Mouse (Mus musculus) yolk sac, embryonic 10.5 days (tissue): ENCODE measurements at regions not wholly inside any gene's neighbourhood (a gene's known extent, or its start where the extent isn't known, plus 50 kb on each side); places are given as distances from the start of the nearest gene placed in this dataset.

Experiments
- DNase-seq: peaks from one replicate; pipeline ENCODE4 v3.0.0-alpha.2; 2017; ENCODE audit warnings: low spot score

DNA sequence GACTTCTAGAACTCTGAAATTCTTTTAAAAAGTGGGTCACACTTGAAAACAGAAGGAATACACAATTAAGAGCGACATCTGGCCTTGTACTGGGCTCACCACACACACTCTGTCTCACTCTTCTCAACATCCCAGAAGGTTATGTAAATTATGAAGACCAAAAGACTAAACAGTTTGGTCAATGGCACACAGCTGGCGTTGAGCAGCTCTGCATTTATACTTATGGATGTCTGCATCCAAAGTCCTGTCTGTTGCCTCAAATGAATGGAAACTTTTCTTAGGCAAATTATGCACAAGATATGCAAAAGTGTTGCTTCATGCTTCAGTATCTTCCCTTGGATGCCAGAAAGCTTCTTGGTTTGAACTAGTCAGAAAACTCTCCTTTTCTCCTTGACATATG is 323.5 kb downstream of the Ppp3ca start:
- no peak for DNase-seq

DNA sequence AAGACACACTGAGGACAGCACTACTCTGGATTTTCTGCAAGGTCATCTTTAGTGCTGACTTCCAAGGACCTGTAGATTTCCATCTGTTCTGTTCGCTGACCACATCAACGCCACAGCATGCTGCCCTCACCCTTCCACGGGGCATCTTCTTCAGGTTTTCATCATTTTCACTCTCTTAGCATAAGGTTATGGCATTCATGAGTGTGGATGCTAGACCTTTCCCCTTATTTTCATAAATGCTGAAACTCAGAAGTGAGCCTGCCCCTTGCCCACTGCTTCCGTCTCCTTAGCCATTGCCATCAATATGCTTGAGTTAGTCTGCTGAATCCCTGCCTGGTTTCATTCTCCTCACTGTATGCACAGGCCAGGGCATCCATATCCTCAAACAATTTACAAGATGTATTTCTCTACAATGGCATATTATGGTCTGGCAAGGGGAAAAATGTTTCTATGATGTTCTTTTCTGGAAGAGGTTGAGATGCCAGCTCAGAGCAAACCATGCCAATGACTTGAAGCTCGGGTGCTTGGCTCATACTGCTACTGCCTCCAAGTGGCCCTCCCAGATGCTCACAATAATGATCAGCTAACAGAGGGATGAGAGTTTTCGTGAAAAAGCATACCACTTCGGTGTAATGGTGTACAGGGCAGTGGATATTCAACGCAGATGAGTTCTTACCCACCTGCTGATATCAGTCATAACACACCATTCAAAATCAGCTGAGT is 324.6 kb downstream of the Ppp3ca start:
- DNase-seq, result no peak

DNA sequence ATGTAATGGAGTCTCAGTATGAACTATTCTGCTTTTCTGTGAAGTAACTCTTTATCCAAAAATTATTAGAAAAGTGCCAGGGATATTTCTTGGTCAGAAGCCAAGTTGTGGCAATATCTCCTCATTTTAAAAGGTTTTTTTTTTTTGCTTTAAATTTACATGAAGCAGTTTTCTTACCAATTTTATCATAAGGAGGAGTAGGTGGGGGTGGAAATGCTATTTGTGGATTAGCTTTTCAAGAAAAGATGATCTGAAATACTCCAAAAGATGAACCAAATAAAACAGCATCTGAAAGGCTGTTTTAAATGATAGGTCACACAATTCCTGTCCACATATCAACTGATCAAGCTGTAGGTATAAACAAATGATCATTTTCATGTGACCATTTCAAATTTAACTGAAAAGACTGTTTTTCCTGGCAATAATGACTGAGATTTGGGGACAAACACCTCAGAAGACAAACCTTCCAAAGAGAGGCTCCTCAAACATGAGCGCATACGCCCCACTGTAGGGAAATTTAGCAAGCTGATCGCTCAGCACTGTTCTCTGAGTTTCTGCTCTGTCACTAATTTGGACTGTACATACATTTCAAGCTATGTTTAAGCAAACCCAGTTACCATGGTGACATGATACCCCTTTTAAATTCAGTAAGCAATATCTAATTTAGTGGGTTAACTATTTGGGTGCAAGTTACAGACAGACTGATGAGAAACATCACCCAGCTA is 325.8 kb downstream of the Ppp3ca start:
- no peak for DNase-seq

- no peak for DNase-seq
These were observed 326.5 kb downstream of the Ppp3ca start for GRCm38 (mm10) chr3:136996381-136996895.

- no peak for DNase-seq
These were observed 329.3 kb upstream of the Emcn start for GRCm38 (mm10) chr3:137011551-137011950.

DNA sequence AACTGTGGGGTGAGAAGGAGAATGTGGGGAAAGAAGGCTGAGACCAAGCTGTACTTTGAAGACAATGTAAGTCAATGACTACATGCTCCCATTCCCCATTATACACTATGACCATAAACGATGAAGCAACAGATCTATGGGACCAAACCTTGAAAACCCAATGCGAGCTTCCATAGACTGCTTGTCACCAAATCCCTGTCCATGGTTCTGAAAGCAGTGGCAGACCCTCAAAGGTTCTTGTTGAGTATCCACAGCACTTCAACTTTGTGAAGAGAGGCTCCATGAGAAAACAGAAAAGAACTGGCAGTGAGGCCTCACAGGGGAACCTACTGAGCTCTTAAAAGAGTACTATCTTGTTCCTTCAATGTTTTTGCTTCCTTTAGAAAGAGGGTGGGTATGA is 326.2 kb upstream of the Emcn start:
- peak; percentile 5 for DNase-seq

GRCm38 (mm10) chr3:137015199-137015598 is 325.7 kb upstream of the Emcn start:
- no peak for DNase-seq

DNA sequence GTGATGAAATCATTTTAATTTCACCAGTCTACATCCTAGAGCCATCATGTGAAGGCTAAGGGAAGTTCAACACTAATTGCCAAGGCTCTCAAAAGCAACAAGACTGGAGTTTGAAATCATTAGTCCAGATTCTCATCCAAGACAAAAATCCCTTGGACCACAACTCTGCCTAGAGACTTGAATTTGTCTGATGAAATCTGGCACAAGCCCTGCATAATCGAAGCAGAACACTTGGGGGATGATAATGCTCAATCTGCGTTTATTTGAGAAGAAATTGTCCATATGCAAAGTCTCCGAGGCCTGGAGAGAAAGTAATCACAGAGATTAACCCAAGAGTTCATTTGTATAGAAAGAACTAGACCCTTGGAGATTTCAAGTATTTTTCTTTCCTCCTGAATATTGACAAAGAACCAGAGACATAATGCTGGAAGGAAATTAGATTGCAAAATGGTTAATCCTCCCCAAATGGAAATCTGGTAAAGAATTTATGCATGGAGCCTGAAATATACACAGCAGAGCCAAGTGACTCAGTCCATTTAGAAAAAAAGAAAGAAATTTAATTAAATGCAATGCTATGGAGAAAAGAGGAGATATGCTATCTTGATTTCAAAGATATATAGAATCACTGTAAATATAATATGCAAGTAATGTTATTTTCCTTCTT is 320.8 kb upstream of the Emcn start:
- no peak for DNase-seq

DNA sequence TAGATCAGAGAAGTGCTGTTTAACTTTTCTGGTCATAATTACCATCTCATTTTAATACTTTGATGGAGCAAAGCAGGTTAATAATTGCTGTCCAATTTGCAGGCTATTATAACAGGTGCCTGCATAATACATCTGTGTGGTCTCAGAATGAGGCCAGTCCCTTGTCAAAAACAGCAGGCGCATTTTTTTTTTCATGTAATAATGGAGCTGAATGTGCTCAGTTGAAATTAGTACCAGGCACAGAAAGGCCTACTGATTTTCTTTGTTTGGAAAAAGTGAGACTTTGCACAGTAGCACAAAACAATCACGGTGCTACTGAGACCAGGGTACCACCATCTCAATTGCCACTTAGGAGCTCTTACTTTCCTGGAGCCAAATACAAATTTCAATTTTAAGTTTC is 311.3 kb upstream of the Emcn start:
- no peak for DNase-seq

DNA sequence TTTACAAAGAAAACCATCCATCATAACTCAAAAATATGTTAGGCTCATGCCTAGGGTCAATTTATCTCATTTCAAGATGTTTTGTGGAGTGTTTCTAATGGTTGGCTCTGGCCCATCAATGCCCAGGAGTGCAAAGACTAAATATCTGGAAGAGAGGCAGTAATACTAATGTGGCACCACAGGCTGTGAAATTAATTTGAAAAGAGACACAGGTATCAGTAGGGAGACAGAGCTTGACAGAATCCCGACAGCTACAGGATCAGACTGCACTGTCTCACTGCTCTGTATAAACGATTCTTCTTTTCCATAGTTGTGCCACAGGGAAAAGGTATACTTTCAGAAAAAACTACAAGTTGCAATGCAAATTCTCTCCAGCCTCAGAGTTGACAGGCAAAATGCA is 308.1 kb upstream of the Emcn start:
- no peak for DNase-seq

DNA sequence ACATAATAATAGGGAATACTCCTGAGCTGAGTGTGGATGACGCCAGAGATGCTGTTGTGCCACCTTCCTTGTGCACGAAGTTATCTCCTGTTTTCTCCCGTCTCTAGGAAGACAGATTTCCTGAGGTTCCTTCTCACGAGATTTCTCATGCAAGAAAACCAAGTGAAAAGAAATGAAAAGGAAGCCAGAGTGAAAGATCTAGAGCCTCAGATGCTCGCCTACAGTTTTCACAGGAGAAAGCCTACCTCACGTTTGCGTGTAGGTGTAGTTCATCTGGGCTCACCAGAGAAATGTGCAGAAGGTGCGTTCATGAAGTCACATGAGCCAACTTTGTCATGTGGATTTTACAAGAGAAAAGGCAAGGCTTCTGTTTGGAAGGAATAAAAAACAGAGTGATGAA is 301.2 kb upstream of the Emcn start:
- no peak for DNase-seq

- no peak for DNase-seq
These were observed 284.2 kb upstream of the Emcn start for GRCm38 (mm10) chr3:137056544-137057224.

DNA sequence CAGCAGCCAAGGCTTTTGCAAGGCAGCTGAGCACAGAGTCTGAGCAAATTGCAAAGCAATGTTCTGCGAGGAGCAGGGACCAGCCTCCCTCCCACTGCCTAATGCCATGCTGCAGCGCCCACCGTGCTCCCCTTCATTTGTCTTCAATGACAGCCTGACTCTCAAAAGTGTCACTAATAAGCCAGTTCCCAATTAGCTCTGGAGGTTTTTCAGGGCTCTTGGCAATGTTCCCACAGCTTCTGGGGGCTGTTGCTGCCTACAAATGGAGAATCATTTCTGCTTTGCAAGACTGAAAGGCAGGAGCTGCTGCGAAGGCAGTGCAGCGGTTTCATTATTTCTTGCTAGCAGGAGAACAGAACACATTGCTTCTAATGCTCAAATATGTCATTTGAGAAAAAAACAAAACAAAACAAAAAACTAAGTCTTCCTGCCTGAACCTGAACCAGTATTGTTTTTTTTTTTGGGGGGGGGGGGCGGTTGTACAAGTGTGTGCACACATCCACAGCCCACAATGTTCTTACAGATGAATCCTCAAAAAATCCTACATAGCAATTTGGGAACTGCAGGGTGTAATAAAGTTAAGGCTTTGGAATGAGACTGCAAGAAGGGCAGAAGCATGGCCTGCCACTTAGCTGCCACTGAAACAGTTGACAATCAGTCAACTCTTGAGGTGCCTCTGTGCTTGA is 283.5 kb upstream of the Emcn start:
- no peak for DNase-seq

GRCm38 (mm10) chr3:137057911-137058260 is 283.0 kb upstream of the Emcn start:
- DNase-seq, result no peak

GRCm38 (mm10) chr3:137062067-137062466 is 278.8 kb upstream of the Emcn start:
- no peak for DNase-seq

GRCm38 (mm10) chr3:137067336-137067735 is 273.5 kb upstream of the Emcn start:
- DNase-seq, result no peak

- no peak for DNase-seq
These were observed 271.5 kb upstream of the Emcn start for GRCm38 (mm10) chr3:137069334-137069733.

GRCm38 (mm10) chr3:137077718-137078599 is 262.9 kb upstream of the Emcn start:
- no peak for DNase-seq

- no peak for DNase-seq
These were observed 262.3 kb upstream of the Emcn start for GRCm38 (mm10) chr3:137078600-137078975.

- DNase-seq, result no peak
These were observed 254.0 kb upstream of the Emcn start for GRCm38 (mm10) chr3:137086896-137087295.
